9 mouse cellular contexts compared by ENCODE assay signal in the genomic region with DNA sequence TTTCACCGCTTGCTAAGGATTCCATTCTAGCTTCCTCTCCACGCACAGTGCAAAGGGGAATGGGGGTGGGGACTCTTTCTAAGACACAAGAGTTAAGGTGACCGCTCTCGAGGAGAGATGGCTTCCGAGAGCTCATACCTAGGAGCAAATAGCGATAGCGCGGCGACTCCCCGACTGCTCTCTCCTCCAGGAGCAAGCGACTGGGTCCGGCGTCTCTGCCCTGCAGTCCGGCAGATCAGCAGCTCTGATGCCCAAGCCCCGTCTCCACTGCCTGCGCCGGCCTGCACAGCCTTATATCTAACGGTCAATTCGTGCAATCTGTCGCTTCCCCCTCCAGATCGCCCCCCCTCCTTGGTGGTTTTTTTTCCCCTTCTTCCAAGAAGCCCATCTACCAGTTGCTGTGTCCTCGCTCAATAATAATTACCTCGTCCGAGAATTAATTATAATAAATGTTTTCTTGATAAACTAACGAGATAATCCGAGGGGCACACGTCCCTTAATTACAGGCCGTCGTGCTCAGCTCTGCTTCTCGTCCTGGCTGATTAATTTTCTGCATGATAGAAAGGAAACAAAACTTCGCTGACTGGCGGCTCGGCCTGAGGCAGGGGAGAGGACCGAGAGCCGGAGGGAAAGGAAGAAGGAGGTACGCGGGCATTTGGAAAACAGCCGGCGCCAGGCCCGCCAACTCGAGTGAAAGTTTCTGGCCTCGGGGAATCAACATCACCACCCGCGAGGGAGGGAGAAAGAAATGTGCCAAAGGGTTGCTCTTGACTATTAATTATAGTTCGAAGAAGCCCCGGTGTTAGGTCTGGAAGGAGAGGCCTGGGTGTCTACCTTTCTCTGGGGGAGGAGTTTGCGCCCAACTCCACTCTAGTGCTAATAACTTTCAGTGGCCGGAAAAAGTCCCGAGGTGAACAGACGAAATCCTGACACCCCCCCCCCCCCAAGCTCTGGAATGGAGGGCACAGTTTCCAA. TPM values are rescaled to one million over a fixed set of nuclear protein-coding genes. Genes with fewer than 3 reads are reported as not detected.
A peak's percentile ranks its signal among the peaks of the same experiment; 100 is the strongest.
DNase-seq lines count a peak whose midpoint lies in the region; ATAC-seq and TF ChIP-seq lines count a peak whose summit lies in the region.
"Had no signal": no experiment of that assay in that cellular context is flagged by ENCODE, and none has a peak within 500 bp of the region (broad histone marks: within the 10 kb centered on the region; RNA-seq: fewer than 3 reads in every experiment).

No protein-coding gene starts in this region.

- DNase-seq in heart, adult 8-10 months (ENCODE audit: low spot score) = no peak
- DNase-seq in cerebellum, adult 2 months = peak; percentile 42 to 61
- peak; percentile 98 for DNase-seq in midbrain, embryonic 11.5 days (ENCODE audit: low spot score, missing footprints)
- no peak for DNase-seq in urinary bladder, postnatal 4 days (ENCODE audit: low spot score in 2 of 2)
- no peak for DNase-seq in layer of hippocampus, adult 11-12 months (ENCODE audit: low spot score)

- no peaks in the 10 kb centered on the region for H3K36me3 ChIP-seq in heart, embryonic 11.5 days (ENCODE audit: control insufficient read depth, insufficient read depth, low read length)
- no peaks in the 10 kb centered on the region for H3K36me3 ChIP-seq in heart, embryonic 12.5 days
- H3K36me3 ChIP-seq in midbrain, embryonic 11.5 days (ENCODE audit: control insufficient read depth, insufficient read depth, low read length) = peaks cover 2% of the 10 kb centered on the region; the same call in 1 of the 2 replicates

- H3K9ac ChIP-seq in heart, embryonic 11.5 days (ENCODE audit: low read depth, low read length) = no peak overlapping the region
- no peak overlapping the region for H3K9ac ChIP-seq in heart, embryonic 12.5 days
- peak overlapping the region; percentile 100 for H3K9ac ChIP-seq in midbrain, embryonic 11.5 days (ENCODE audit: low read length)

- H3K27me3 ChIP-seq in heart, embryonic 11.5 days (ENCODE audit: control insufficient read depth, insufficient read depth, low read length) = peaks cover 78% of the 10 kb centered on the region
- peaks cover 3% of the 10 kb centered on the region; the same call in 1 of the 2 replicates for H3K27me3 ChIP-seq in cerebellum, adult 2 months (ENCODE audit: control insufficient read depth, insufficient read depth, low read length)
- peaks cover 73% of the 10 kb centered on the region for H3K27me3 ChIP-seq in heart, embryonic 12.5 days (replicated peaks)
- no peaks in the 10 kb centered on the region for H3K27me3 ChIP-seq in midbrain, embryonic 11.5 days (ENCODE audit: control insufficient read depth, insufficient read depth, low read length)

- H3K27ac ChIP-seq in heart, embryonic 11.5 days (ENCODE audit: low read depth, low read length) = no peak overlapping the region
- H3K27ac ChIP-seq in cerebellum, adult 2 months (ENCODE audit: insufficient read depth, low read length) = no peak overlapping the region
- no peak overlapping the region for H3K27ac ChIP-seq in heart, embryonic 12.5 days (ENCODE audit: poor library complexity, severe bottlenecking)
- H3K27ac ChIP-seq in midbrain, embryonic 11.5 days (ENCODE audit: low read depth, low read length) = peak overlapping the region; percentile 98

- no peak for TF ChIP-seq CTCF in cerebellum, adult 2 months (IDR thresholded peaks at IDR 0.05; ENCODE audit: borderline replicate concordance, insufficient read depth, low read depth, low read length)

- under 1% methylated on average over 50 of the region's 50 CpGs for WGBS in heart, embryonic 11.5 days (ENCODE audit: insufficient replicate concordance)
- WGBS in cerebellum, adult 2 months = 5% methylated on average over 50 of the region's 50 CpGs
- WGBS in heart, embryonic 12.5 days = 1% methylated on average over 50 of the region's 50 CpGs
- under 1% methylated on average over 50 of the region's 50 CpGs for WGBS in midbrain, embryonic 11.5 days

- 0 out of 2 replicates have a peak, but pooled peaks cover 8% of the 10 kb centered on the region for H3K4me1 ChIP-seq in heart, embryonic 11.5 days (ENCODE audit: control insufficient read depth, insufficient read depth, low read length)
- no peaks in the 10 kb centered on the region for H3K4me1 ChIP-seq in cerebellum, adult 2 months (ENCODE audit: control insufficient read depth, insufficient read depth, low read length)
- peaks cover 20% of the 10 kb centered on the region for H3K4me1 ChIP-seq in heart, embryonic 12.5 days (replicated peaks)
- H3K4me1 ChIP-seq in midbrain, embryonic 11.5 days (ENCODE audit: control insufficient read depth, insufficient read depth, low read length) = peaks cover 17% of the 10 kb centered on the region

- H3K4me2 ChIP-seq in heart, embryonic 11.5 days = peak overlapping the region; percentile 46
- peak overlapping the region; percentile 46 for H3K4me2 ChIP-seq in heart, embryonic 12.5 days
- peak overlapping the region; percentile 100 for H3K4me2 ChIP-seq in midbrain, embryonic 11.5 days

- H3K4me3 ChIP-seq in heart, embryonic 11.5 days (ENCODE audit: low read depth, low read length) = peak overlapping the region; percentile 10
- peak overlapping the region; percentile 72 for H3K4me3 ChIP-seq in cerebellum, adult 2 months (replicated peaks; ENCODE audit: insufficient read depth, low read depth, low read length)
- H3K4me3 ChIP-seq in heart, embryonic 12.5 days = peak overlapping the region; percentile 12
- H3K4me3 ChIP-seq in midbrain, embryonic 11.5 days (ENCODE audit: low read depth, low read length) = peak overlapping the region; percentile 95

- no peak for ATAC-seq in heart, embryonic 11.5 days (replicated peaks; ENCODE audit: insufficient number of reproducible peaks, low FRiP score, low TSS enrichment)
- ATAC-seq in heart, embryonic 12.5 days (ENCODE audit: insufficient number of reproducible peaks, low FRiP score) = no peak
- ATAC-seq in midbrain, embryonic 11.5 days (ENCODE audit: low FRiP score) = 0 out of 2 replicates have a peak, but pooled peaks have one; percentile 11
- ATAC-seq in CD4-positive, CD25-positive, alpha-beta regulatory T cell, adult 4 months = no peak

- no peaks in the 10 kb centered on the region for H3K9me3 ChIP-seq in heart, embryonic 11.5 days (replicated peaks; ENCODE audit: control insufficient read depth, low read length)
- H3K9me3 ChIP-seq in heart, embryonic 12.5 days (replicated peaks) = no peaks in the 10 kb centered on the region
- no peaks in the 10 kb centered on the region for H3K9me3 ChIP-seq in midbrain, embryonic 11.5 days (ENCODE audit: control insufficient read depth, low read length)

- TF ChIP-seq POLR2A in cerebellum, adult 2 months (IDR thresholded peaks at IDR 0.05; ENCODE audit: borderline replicate concordance, insufficient read depth, low read length) = no peak

RNA-seq across cellular contexts. Expression of a gene that starts 8.5 kb away (rescaled TPM):
- 0.52 TPM in 1 of 2 replicates, not detected in the other for polyA plus RNA-seq in heart, embryonic 11.5 days (2014; fragmentation: Nextera tagmentation; extraction: Ambion mirVana)
- total RNA-seq in heart, adult 8-10 months (2022) = under 1 TPM in 1 of 4 experiments, not detected in 3; 0.19 TPM
- 9.9 and 13.8 TPM in 2 replicates for polyA plus RNA-seq in cerebellum, adult 2 months (2012; rRNA removed)
- 0.15 TPM in 1 of 2 replicates, not detected in the other for polyA plus RNA-seq in heart, embryonic 12.5 days (2016; fragmentation: Nextera tagmentation; extraction: Ambion mirVana)
- polyA plus RNA-seq in midbrain, embryonic 11.5 days (2014; fragmentation: Nextera tagmentation; extraction: Ambion mirVana) = 229 and 230 TPM in 2 replicates
- not detected for polyA plus RNA-seq in CD4-positive, CD25-positive, alpha-beta regulatory T cell, adult 4 months (2017; shearing (Covaris generic))
- total RNA-seq: heart, postnatal 36 days had no signal

Comparison
In these comparisons a context has a peak if more than half of its experiments do, and no peak if none do; other contexts are left out.
1. H3K4me2 ChIP-seq: peak in every context shown above with its lines; median percentile 100 in midbrain, embryonic 11.5 days; 46 in heart, embryonic 11.5 days; 46 in heart, embryonic 12.5 days.
2. H3K4me3 ChIP-seq: peak in every context shown above with its lines; median percentile 95 in midbrain, embryonic 11.5 days; 72 in cerebellum, adult 2 months; 12 in heart, embryonic 12.5 days; 10 in heart, embryonic 11.5 days.
3. DNase-seq: peak in cerebellum, adult 2 months (2 of 2) and midbrain, embryonic 11.5 days (single experiment); none in heart, adult 8-10 months (single experiment), urinary bladder, postnatal 4 days (0 of 2) and layer of hippocampus, adult 11-12 months (single experiment).
4. RNA of a gene that starts 8.5 kb away (polyA plus RNA-seq): 229 to 230 TPM in midbrain, embryonic 11.5 days; 9.9 to 13.8 TPM in cerebellum, adult 2 months, 0.52 TPM in heart, embryonic 11.5 days, 0.15 TPM in heart, embryonic 12.5 days and not detected in CD4-positive, CD25-positive, alpha-beta regulatory T cell, adult 4 months; every median in the first group is over 10 times any median in the second.